Mouse (Mus musculus) olfactory bulb, adult 2 months (tissue): ENCODE data around the gene Cat. TPM values are rescaled to one million over a fixed set of nuclear protein-coding genes. Genes with fewer than 3 reads are reported as not detected.

Source experiments
- H3K27ac ChIP-seq: fragments of 200-500 bp; 2 replicates; pipeline ENCODE4 v1.5.1; 2012; ENCODE audit warnings: low read depth, low read length; ENCODE audit not compliant: insufficient read depth
- H3K4me1 ChIP-seq: fragments of 200-500 bp; 2 replicates; pipeline ENCODE4 v1.6.1; 2012; ENCODE audit warnings: low read length; ENCODE audit not compliant: control insufficient read depth, insufficient read depth
- H3K4me3 ChIP-seq: fragments of 200-500 bp; 2 replicates; pipeline ENCODE4 v1.5.1; 2012; ENCODE audit warnings: mild to moderate bottlenecking, low read depth, low read length, moderate library complexity; ENCODE audit not compliant: insufficient read depth
- CTCF ChIP-seq: fragments of 200-500 bp; IDR thresholded peaks from 2 replicates; pipeline ENCODE4 v1.5.1; 2012; ENCODE audit warnings: low read depth, mild to moderate bottlenecking, low read length, moderate library complexity; ENCODE audit not compliant: insufficient read depth
- POLR2A ChIP-seq: fragments of 200-500 bp; IDR thresholded peaks from 2 replicates; pipeline ENCODE4 v1.6.1; 2012; ENCODE audit warnings: mild to moderate bottlenecking, low read depth, low read length, moderate library complexity; ENCODE audit not compliant: insufficient read depth
- WGBS: fragments of 180-500 bp; shearing (Covaris S2); methylation state at CpG from one replicate; pipeline ENCODE4 v1.1.7; 2018; 5-methylcytosine and 5-hydroxymethylcytosine counted together
- polyA plus RNA-seq: library from polyadenylated mRNA; stranded (reverse); fragments of >200 nt; gene quantifications from 2 replicates; pipeline ENCODE4 v1.2.4, GENCODE M21; 2012; ENCODE audit warnings: low replicate concordance; ENCODE audit not compliant: missing spikeins, insufficient read depth, insufficient read length

Gene Cat
- polyA plus RNA-seq, 1 experiment: not detected

GRCm38 (mm10) chr2:103481314-103482231 lies 3.4 kb downstream of the Cat start:
- Histone ChIP-seq H3K27ac (no peak overlapping the region), H3K4me3 (no peak overlapping the region), H3K4me1 (peaks cover 3% of the 10 kb centered on the region; the same call in 1 of the 2 replicates)
- 91% methylated on average over 11 of the region's 11 CpGs for WGBS
- TF ChIP-seq POLR2A: no peak
- TF ChIP-seq CTCF: no peak

GRCm38 (mm10) chr2:103480871-103481270 lies 4.1 kb downstream of the Cat start:
- no peak overlapping the region for H3K27ac ChIP-seq
- no peak for TF ChIP-seq CTCF
- TF ChIP-seq POLR2A: no peak
- H3K4me1 ChIP-seq: peaks cover 3% of the 10 kb centered on the region; the same call in 1 of the 2 replicates
- H3K4me3 ChIP-seq: no peak overlapping the region
- WGBS: 95% methylated on average over 4 of the region's 4 CpGs

- TF ChIP-seq POLR2A (no peak), CTCF (no peak)
- Histone ChIP-seq H3K4me1 (no peaks in the 10 kb centered on the region), H3K27ac (no peak overlapping the region), H3K4me3 (no peak overlapping the region)
- WGBS: 88% methylated on average over 8 of the region's 8 CpGs
Measured at GRCm38 (mm10) chr2:103480240-103480639, 4.7 kb downstream of the Cat start.

- WGBS: 93% methylated on average over 3 of the region's 3 CpGs
- H3K27ac ChIP-seq: no peak overlapping the region
- H3K4me3 ChIP-seq: no peak overlapping the region
- TF ChIP-seq POLR2A: no peak
- no peak for TF ChIP-seq CTCF
- H3K4me1 ChIP-seq: no peaks in the 10 kb centered on the region
Measured at GRCm38 (mm10) chr2:103478326-103478725, 6.6 kb downstream of the Cat start.

- H3K27ac ChIP-seq: no peak overlapping the region
- WGBS: 88% methylated on average over 4 of the region's 4 CpGs
- no peaks in the 10 kb centered on the region for H3K4me1 ChIP-seq
- TF ChIP-seq CTCF (no peak), POLR2A (no peak)
- H3K4me3 ChIP-seq: no peak overlapping the region
Measured at GRCm38 (mm10) chr2:103477456-103477855, 7.5 kb downstream of the Cat start.

- H3K4me3 ChIP-seq: no peak overlapping the region
- H3K4me1 ChIP-seq: no peaks in the 10 kb centered on the region
- 94% methylated on average over 11 of the region's 11 CpGs for WGBS
- H3K27ac ChIP-seq: no peak overlapping the region
- TF ChIP-seq POLR2A (no peak), CTCF (no peak)
Measured at GRCm38 (mm10) chr2:103476657-103477056, 8.3 kb downstream of the Cat start.

- no peaks in the 10 kb centered on the region for H3K4me1 ChIP-seq
- 93% methylated on average over 2 of the region's 2 CpGs for WGBS
- no peak overlapping the region for H3K27ac ChIP-seq
- TF ChIP-seq POLR2A (no peak), CTCF (no peak)
- no peak overlapping the region for H3K4me3 ChIP-seq
Measured at GRCm38 (mm10) chr2:103476180-103476579, 8.8 kb downstream of the Cat start.

GRCm38 (mm10) chr2:103473362-103473761 lies 11.6 kb downstream of the Cat start:
- no peaks in the 10 kb centered on the region for H3K4me1 ChIP-seq
- WGBS: 93% methylated on average over 3 of the region's 3 CpGs
- no peak for TF ChIP-seq POLR2A
- TF ChIP-seq CTCF: no peak
- no peak overlapping the region for H3K27ac ChIP-seq
- H3K4me3 ChIP-seq: no peak overlapping the region

- WGBS: 91% methylated on average over 10 of the region's 10 CpGs
- TF ChIP-seq POLR2A: no peak
- TF ChIP-seq CTCF: no peak
- Histone ChIP-seq H3K4me3 (no peak overlapping the region), H3K4me1 (no peaks in the 10 kb centered on the region), H3K27ac (no peak overlapping the region)
Measured at GRCm38 (mm10) chr2:103466984-103467588, 17.9 kb downstream of the Cat start.
